Mouse (Mus musculus) ES-E14 (cell line): ENCODE results near the gene Klhl7.

Source experiments
- HCFC1 ChIP-seq: IDR thresholded peaks from 2 replicates; pipeline ENCODE4 v1.6.1; 2012; ENCODE audit warnings: low read length, inconsistent platforms, borderline replicate concordance; ENCODE audit not compliant: insufficient read depth
- MAFK ChIP-seq: IDR thresholded peaks from 2 replicates; pipeline ENCODE4 v1.6.1; 2014; ENCODE audit warnings: mild to moderate bottlenecking, low read depth, low read length, inconsistent platforms; ENCODE audit not compliant: insufficient read depth
- ZNF384 ChIP-seq: IDR thresholded peaks from 2 replicates; pipeline ENCODE4 v1.6.1; 2012; ENCODE audit warnings: low read depth, low read length, inconsistent platforms

DNA sequence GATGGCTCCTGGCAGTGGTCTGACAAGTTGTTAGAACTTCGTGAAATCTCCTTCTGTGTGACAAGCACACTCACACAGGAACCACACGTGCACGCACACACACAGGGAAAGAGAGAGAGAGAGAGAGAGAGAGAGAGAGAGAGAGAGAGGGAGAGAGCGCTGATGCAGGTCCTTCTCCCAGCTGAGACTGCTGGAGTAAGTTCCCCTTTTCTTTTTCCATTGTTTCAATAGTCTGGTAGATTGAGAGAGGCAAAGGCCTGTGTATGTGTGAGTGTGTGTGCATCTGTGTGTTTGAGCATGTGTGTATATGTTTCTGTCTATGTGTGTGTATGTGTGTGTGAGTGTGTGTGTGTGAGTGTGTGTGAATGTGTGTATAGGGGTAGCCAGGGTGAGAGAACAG, 100.6 kb downstream of the Klhl7 start:
- TF ChIP-seq HCFC1 (no peak), MAFK (no peak), ZNF384 (no peak)
